Mouse (Mus musculus) stomach, postnatal 0 days (tissue): Measurements from ENCODE around the gene Ckmt2. TPM values are rescaled to one million over a fixed set of nuclear protein-coding genes. Genes with fewer than 3 reads are reported as not detected.
A peak's percentile ranks its signal among the peaks of the same experiment; 100 is the strongest.

Experiments
- ATAC-seq: fragments of 200-750 bp; cut with Nextera tagmentation; 2 replicates; pipeline ENCODE4 v1.8.0; 2017; ENCODE audit not compliant: low FRiP score, low TSS enrichment
- DNase-seq: peaks from one replicate; pipeline ENCODE4 v3.0.0-alpha.2; 2016; ENCODE audit warnings: low spot score
- H3K27ac ChIP-seq: fragments of 300-500 bp; sonication (generic); replicated peaks from 2 replicates; pipeline ENCODE4 v1.5.1; 2014; ENCODE audit warnings: mild to moderate bottlenecking, control low read depth
- H3K27me3 ChIP-seq: fragments of 300-500 bp; sonication (generic); 2 replicates; pipeline ENCODE4 v1.6.1; 2014; ENCODE audit warnings: low read length; ENCODE audit not compliant: control insufficient read depth, insufficient read depth
- H3K36me3 ChIP-seq: fragments of 300-500 bp; sonication (generic); 2 replicates; pipeline ENCODE4 v1.6.1; 2014; ENCODE audit warnings: low read length, mixed read lengths; ENCODE audit not compliant: control insufficient read depth, insufficient read depth
- H3K4me1 ChIP-seq: fragments of 300-500 bp; sonication (generic); replicated peaks from 2 replicates; pipeline ENCODE4 v1.6.1; 2014; ENCODE audit warnings: antibody characterized with exemption; ENCODE audit not compliant: control insufficient read depth, insufficient read depth
- H3K4me2 ChIP-seq: fragments of 300-500 bp; sonication (generic); replicated peaks from 2 replicates; pipeline ENCODE4 v1.6.1; 2014; ENCODE audit warnings: low read depth, mild to moderate bottlenecking, control low read depth, moderate library complexity
- H3K4me3 ChIP-seq: fragments of 300-500 bp; sonication (generic); 2 replicates; pipeline ENCODE4 v1.5.1; 2014; ENCODE audit warnings: low read depth, low read length, control low read depth
- H3K9ac ChIP-seq: fragments of 300-500 bp; sonication (generic); 2 replicates; pipeline ENCODE4 v1.6.1; 2014; ENCODE audit warnings: mild to moderate bottlenecking, low read length, control low read depth, mixed read lengths
- H3K9me3 ChIP-seq: fragments of 300-500 bp; sonication (generic); 2 replicates; pipeline ENCODE4 v1.6.1; 2016; ENCODE audit warnings: low read length; ENCODE audit not compliant: control insufficient read depth
- CTCF ChIP-seq: IDR thresholded peaks from 2 replicates; pipeline ENCODE4 v1.5.1; 2016; ENCODE audit warnings: antibody characterized with exemption, low read depth, mild to moderate bottlenecking, moderate library complexity
- EP300 ChIP-seq: optimal IDR thresholded peaks from 2 replicates; pipeline ENCODE3; 2016; ENCODE audit warnings: antibody characterized with exemption
- WGBS: fragments of 180-500 bp; shearing (Covaris S2); extraction: QIAGEN DNeasy Blood & Tissue Kit; methylation state at CpG from one replicate; pipeline ENCODE4 v1.1.7; 2014; 5-methylcytosine and 5-hydroxymethylcytosine counted together
- polyA plus RNA-seq: library from polyadenylated mRNA; unstranded; fragments of >200 nt; fragmentation: Nextera tagmentation; extraction: Ambion mirVana; gene quantifications from 2 replicates; pipeline ENCODE4 v1.2.1, GENCODE M21; 2015

Ckmt2 gene
- polyA plus RNA-seq, 1 experiment from 2014 or later: 0.06 TPM

- Histone ChIP-seq H3K27me3 (no peaks in the 10 kb centered on the region), H3K27ac (no peak overlapping the region), H3K4me1 (no peaks in the 10 kb centered on the region), H3K9ac (no peak overlapping the region), H3K4me2 (no peak overlapping the region), H3K9me3 (no peaks in the 10 kb centered on the region), H3K36me3 (no peaks in the 10 kb centered on the region), H3K4me3 (no peak overlapping the region)
- no peak for TF ChIP-seq CTCF
- no peak for TF ChIP-seq EP300
- 71% methylated on average over 4 of the region's 4 CpGs for WGBS
- DNase-seq (no peak), ATAC-seq (no peak)
These were observed 38.5 kb upstream of the Ckmt2 start for GRCm38 (mm10) chr13:91915192-91915581.

DNA sequence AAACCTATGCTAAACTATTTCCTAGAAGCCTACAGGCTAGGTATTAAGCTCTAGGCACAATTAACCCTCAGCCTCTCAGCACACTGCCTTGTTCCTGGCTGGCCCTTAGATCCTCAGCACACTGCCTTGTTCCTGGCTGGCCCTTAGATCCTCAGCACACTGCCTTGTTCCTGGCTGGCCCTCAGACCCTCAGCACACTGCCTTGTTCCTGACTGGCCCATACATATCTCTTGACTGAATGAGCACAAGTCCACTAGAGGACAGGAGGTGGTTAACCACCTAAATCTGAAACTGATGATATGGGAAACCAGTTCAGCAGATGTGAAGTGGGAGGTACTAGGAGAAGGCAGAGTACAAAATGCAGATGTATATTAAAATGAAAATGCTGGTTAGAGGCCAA lies 35.0 kb upstream of the Ckmt2 start:
- ATAC-seq (no peak), DNase-seq (no peak)
- Histone ChIP-seq H3K36me3 (no peaks in the 10 kb centered on the region), H3K4me1 (no peaks in the 10 kb centered on the region), H3K4me2 (no peak overlapping the region), H3K9ac (no peak overlapping the region), H3K27ac (no peak overlapping the region), H3K4me3 (no peak overlapping the region), H3K27me3 (no peaks in the 10 kb centered on the region), H3K9me3 (no peaks in the 10 kb centered on the region)
- no peak for TF ChIP-seq EP300
- no peak for TF ChIP-seq CTCF

DNA sequence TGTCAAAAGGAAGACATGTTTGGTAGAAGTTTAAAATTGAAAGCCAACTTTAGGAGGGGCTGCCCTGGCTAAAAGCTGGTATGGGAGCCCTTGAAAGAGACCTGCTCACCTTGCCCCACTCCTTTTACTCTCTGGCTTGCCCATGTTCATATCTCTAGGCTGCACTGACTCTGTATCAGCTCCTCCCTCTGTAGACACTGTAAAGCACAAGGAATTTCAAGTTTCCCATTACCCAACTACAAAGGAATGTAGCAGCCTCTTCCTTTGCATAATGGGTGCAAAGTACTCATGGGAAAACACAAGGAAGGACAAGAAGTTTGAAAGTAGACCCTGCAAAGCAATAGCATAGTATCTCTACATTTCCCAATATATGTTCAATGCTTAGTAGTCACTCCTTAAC lies 34.5 kb upstream of the Ckmt2 start:
- no peak overlapping the region for H3K9ac ChIP-seq
- no peaks in the 10 kb centered on the region for H3K4me1 ChIP-seq
- H3K4me3 ChIP-seq: no peak overlapping the region
- H3K36me3 ChIP-seq: no peaks in the 10 kb centered on the region
- no peaks in the 10 kb centered on the region for H3K27me3 ChIP-seq
- no peak overlapping the region for H3K27ac ChIP-seq
- DNase-seq (no peak), ATAC-seq (no peak)
- no peaks in the 10 kb centered on the region for H3K9me3 ChIP-seq
- TF ChIP-seq EP300 (no peak), CTCF (no peak)
- no peak overlapping the region for H3K4me2 ChIP-seq

DNA sequence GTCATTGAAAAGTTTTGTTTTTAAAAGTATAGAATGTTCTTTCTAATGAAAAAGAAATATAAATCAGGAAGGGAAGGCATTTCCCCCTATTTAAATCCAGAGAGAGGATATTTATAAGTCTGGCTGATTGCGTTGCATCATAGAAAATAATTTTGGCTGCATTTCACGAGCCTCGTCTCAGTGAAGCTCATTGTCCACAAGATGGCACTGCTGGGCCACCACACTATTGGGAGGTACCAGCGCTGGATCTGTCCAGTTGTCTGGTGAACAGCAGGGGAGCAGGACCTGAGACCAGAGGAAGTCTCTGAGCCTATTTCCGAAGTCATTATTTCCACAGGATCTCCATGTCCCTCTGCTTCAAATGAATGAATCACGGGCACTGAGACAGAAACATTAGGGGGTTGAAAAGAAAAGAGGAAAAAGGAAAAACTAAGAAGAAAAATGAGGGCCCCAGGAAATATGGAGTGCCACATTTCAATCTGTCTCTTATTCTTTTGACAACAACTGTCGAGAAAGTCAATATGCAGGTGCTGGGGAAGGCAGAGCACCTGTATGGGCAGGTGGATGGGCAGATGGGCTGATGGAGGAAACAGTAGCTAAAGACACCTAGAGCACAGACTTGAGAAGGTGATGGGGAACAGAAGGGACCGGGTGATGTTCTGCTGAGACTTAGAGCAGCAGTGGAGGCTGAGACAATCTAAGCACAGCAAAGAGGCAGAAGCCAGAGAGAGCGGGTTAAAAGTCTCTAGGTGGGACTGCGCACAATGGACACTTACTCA lies 31.7 kb upstream of the Ckmt2 start:
- Histone ChIP-seq H3K4me2 (no peak overlapping the region), H3K4me1 (no peaks in the 10 kb centered on the region), H3K36me3 (no peaks in the 10 kb centered on the region), H3K9ac (no peak overlapping the region), H3K27me3 (no peaks in the 10 kb centered on the region), H3K27ac (no peak overlapping the region), H3K9me3 (no peaks in the 10 kb centered on the region), H3K4me3 (no peak overlapping the region)
- ATAC-seq (peak; percentile 77), DNase-seq (peak; percentile 75)
- 38% methylated on average over 10 of the region's 10 CpGs for WGBS
- TF ChIP-seq EP300 (no peak), CTCF (peak; percentile 98)

DNA sequence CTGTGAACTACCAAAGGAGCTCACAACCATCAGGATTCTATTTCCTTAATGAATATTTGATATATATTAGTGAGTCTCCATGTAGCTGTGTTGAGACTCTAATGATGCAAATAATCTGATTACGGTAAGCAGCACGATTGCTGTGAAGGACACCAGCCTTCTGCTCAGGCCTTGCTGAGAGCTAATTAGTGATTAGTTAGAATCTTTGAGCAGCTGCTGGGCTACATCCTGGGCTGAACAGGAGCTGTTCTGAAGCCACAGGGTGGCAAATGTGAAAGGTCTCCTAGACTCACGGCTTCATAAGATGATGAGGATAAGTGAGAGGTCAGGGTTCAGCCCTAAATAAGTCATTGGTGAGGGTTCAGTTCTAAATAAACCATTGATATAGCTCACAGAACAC lies 29.7 kb upstream of the Ckmt2 start:
- ATAC-seq (no peak), DNase-seq (no peak)
- no peaks in the 10 kb centered on the region for H3K4me1 ChIP-seq
- no peaks in the 10 kb centered on the region for H3K36me3 ChIP-seq
- TF ChIP-seq EP300: no peak
- no peak for TF ChIP-seq CTCF
- WGBS: 66% methylated on average over 3 of the region's 3 CpGs
- no peak overlapping the region for H3K4me3 ChIP-seq
- H3K9me3 ChIP-seq: no peaks in the 10 kb centered on the region
- H3K27me3 ChIP-seq: no peaks in the 10 kb centered on the region
- no peak overlapping the region for H3K27ac ChIP-seq
- H3K4me2 ChIP-seq: no peak overlapping the region
- no peak overlapping the region for H3K9ac ChIP-seq

DNA sequence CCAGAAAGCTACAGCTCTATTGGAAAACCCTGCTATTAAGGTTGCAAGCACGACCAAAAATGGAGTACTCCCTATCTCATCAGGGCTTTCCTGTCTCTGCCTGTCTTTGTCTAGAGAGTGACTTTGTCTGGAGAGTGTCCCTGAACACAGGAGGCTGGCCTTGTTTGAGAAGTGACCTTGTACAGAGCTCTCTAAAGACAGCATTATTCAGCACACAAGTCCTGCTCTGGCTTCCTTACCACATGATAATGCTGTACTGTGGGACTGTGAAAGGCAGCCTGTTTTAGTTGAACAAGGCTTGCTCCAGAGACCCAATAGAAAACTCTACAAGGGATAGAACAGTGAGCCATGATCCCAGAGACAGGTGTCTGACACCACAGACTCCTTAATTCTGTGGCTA lies 19.8 kb upstream of the Ckmt2 start:
- Histone ChIP-seq H3K27ac (no peak overlapping the region), H3K4me3 (no peak overlapping the region), H3K9ac (no peak overlapping the region), H3K9me3 (no peaks in the 10 kb centered on the region), H3K27me3 (no peaks in the 10 kb centered on the region), H3K4me1 (no peaks in the 10 kb centered on the region), H3K4me2 (no peak overlapping the region), H3K36me3 (no peaks in the 10 kb centered on the region)
- no peak for DNase-seq
- ATAC-seq: no peak
- 50% methylated on average over 1 of the region's 1 CpGs for WGBS
- TF ChIP-seq EP300 (no peak), CTCF (no peak)
